Mouse (Mus musculus) liver, embryonic 13.5 days (tissue): ENCODE measurements around the gene Muc1. TPM values are rescaled to one million over a fixed set of nuclear protein-coding genes. Genes with fewer than 3 reads are reported as not detected.
"Not testable (repeated sequence)": the region's sequence is repeated elsewhere in the genome, so short reads cannot be mapped to it uniquely, and the experiment has no call there.

Experiments used
- ATAC-seq: fragments of 200-750 bp; cut with Nextera tagmentation; 2 replicates; pipeline ENCODE4 v1.8.0; 2017; ENCODE audit warnings: low read depth, mild to moderate bottlenecking, moderate number of reproducible peaks, moderate library complexity
- DNase-seq: peaks from one replicate; pipeline ENCODE4 v3.0.0; 2022
- H3K27ac ChIP-seq: fragments of 300-500 bp; sonication (generic); 2 replicates; pipeline ENCODE4 v1.5.1; 2015; ENCODE audit warnings: moderate library complexity, mild to moderate bottlenecking, inconsistent platforms
- H3K27me3 ChIP-seq: fragments of 300-500 bp; sonication (generic); 2 replicates; pipeline ENCODE4 v1.6.1; 2015; ENCODE audit warnings: mild to moderate bottlenecking, inconsistent platforms
- H3K36me3 ChIP-seq: fragments of 300-500 bp; sonication (generic); 2 replicates; pipeline ENCODE4 v1.6.1; 2015; ENCODE audit warnings: mild to moderate bottlenecking, inconsistent platforms
- H3K4me1 ChIP-seq: fragments of 300-500 bp; sonication (generic); replicated peaks from 2 replicates; pipeline ENCODE4 v1.6.1; 2015; ENCODE audit warnings: inconsistent platforms
- H3K4me2 ChIP-seq: fragments of 300-500 bp; sonication (generic); 2 replicates; pipeline ENCODE4 v1.6.1; 2015; ENCODE audit warnings: inconsistent platforms, mild to moderate bottlenecking, moderate library complexity
- H3K4me3 ChIP-seq: fragments of 300-500 bp; sonication (generic); replicated peaks from 2 replicates; pipeline ENCODE4 v1.5.1; 2015; ENCODE audit warnings: mild to moderate bottlenecking, inconsistent platforms
- H3K9ac ChIP-seq: fragments of 300-500 bp; sonication (generic); 2 replicates; pipeline ENCODE4 v1.6.1; 2015; ENCODE audit warnings: mild to moderate bottlenecking, inconsistent platforms
- H3K9me3 ChIP-seq: fragments of 300-500 bp; sonication (generic); replicated peaks from 2 replicates; pipeline ENCODE4 v1.6.1; 2016; ENCODE audit warnings: inconsistent platforms
- WGBS: fragments of 180-500 bp; shearing (Covaris S2); methylation state at CpG from one replicate; pipeline ENCODE4 v1.1.7; 2015; ENCODE audit not compliant: insufficient replicate concordance; 5-methylcytosine and 5-hydroxymethylcytosine counted together
- polyA plus RNA-seq: library from polyadenylated mRNA; unstranded; fragments of >200 nt; fragmentation: Nextera tagmentation; extraction: Ambion mirVana; gene quantifications from 2 replicates; pipeline ENCODE4 v1.2.1, GENCODE M21; 2015

The Muc1 gene
- polyA plus RNA-seq, 1 experiment from 2014 or later: 0.14 TPM

- Histone ChIP-seq H3K9me3 (no peaks in the 10 kb centered on the region), H3K27me3 (peaks cover 2% of the 10 kb centered on the region), H3K36me3 (peaks cover 58% of the 10 kb centered on the region), H3K4me3 (no peak overlapping the region), H3K4me1 (peaks cover 34% of the 10 kb centered on the region), H3K4me2 (no peak overlapping the region), H3K27ac (no peak overlapping the region), H3K9ac (no peak overlapping the region)
- WGBS: 72% methylated on average over 13 of the region's 13 CpGs
- DNase-seq: no peak
- no peak for ATAC-seq
Observed at GRCm38 (mm10) chr3:89210162-89210561, 18.7 kb upstream of the Muc1 start.

DNA sequence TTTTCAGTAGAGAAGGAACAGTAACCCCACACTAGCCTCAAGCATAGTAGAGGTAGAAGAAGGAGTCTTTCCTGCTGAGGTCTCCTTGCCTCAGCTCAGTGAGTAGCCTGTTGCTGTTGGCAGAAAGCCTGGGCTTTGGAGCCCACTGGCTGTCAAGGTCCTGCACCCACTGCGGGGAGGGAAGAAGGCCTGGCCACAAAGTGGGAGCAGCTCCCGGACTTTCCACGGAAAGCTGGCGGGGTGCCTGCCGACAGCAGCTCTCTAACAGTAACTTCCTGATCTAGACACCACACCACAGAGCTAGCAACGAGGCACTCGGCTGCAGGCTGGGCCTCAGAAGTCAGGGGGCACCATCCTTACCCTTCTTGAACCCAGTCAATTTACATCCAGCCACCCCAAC is 18.1 kb upstream of the Muc1 start:
- peaks cover 8% of the 10 kb centered on the region for H3K27me3 ChIP-seq
- H3K9me3 ChIP-seq: no peaks in the 10 kb centered on the region
- ATAC-seq (no peak), DNase-seq (no peak)
- peaks cover 54% of the 10 kb centered on the region for H3K36me3 ChIP-seq
- peaks cover 40% of the 10 kb centered on the region for H3K4me1 ChIP-seq
- peak overlapping the region; percentile 26; the same call in 1 of the 2 replicates for H3K27ac ChIP-seq
- H3K4me3 ChIP-seq: no peak overlapping the region
- H3K9ac ChIP-seq: no peak overlapping the region
- no peak overlapping the region for H3K4me2 ChIP-seq
- 69% methylated on average over 7 of the region's 7 CpGs for WGBS

GRCm38 (mm10) chr3:89213803-89214530 is 14.9 kb upstream of the Muc1 start:
- Histone ChIP-seq H3K9me3 (no peaks in the 10 kb centered on the region), H3K9ac (peak overlapping the region; percentile 80), H3K27ac (peak overlapping the region; percentile 71), H3K4me3 (peak overlapping the region; percentile 83), H3K4me2 (peak overlapping the region; percentile 88), H3K4me1 (peaks cover 42% of the 10 kb centered on the region), H3K27me3 (peaks cover 15% of the 10 kb centered on the region), H3K36me3 (peaks cover 21% of the 10 kb centered on the region)
- ATAC-seq (peak; percentile 89), DNase-seq (peak; percentile 87)
- under 1% methylated on average over 65 of the region's 69 CpGs for WGBS

DNA sequence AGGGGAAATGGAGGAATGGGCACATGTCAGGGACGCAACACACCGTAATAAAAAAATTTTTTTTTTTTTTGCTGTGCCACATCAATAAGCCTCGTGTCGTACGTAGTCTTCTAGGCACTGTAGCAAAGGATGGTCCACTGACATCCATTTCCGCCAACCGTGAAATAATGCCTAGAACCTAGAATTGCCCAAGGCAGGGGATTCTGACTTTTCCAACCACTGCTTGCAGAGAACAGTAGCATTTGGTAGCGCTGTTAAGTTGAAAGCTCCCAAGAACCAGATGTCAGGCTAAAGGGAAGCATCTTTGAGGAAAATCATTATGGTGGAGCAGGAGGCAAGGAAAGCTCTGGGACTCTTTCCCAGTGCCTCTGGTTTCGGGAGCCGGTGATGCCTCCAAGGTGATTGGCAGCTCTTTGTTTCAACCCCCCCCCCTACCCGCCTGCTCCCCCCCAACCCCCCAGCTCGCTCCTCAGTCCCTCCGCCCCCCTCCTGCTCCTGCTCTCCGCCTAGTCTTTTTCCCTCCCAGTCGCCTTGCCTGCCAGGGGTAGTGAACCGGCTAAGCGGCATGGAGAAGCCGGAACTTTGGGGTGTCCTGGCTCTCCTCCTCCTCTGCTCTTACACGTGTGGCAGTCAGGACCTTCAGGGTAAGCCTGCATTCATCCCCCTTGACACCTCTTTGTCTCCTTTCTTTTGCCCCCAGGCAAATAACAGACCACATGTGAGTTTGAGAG is 14.0 kb upstream of the Muc1 start, which contains the start of gene Thbs3:
TSS of gene Thbs3 (plus strand) at position 500 of the 731 bp plus-strand sequence.
- Histone ChIP-seq H3K4me2 (peak within 1 kb of the TSS; percentile 88), H3K4me3 (peak within 1 kb of the TSS; percentile 83), H3K9me3 (no peaks in the 10 kb centered on the region), H3K9ac (peak within 1 kb of the TSS; percentile 80), H3K4me1 (peaks cover 42% of the 10 kb centered on the region), H3K36me3 (peaks cover 13% of the 10 kb centered on the region), H3K27ac (peak within 1 kb of the TSS; percentile 71), H3K27me3 (peaks cover 23% of the 10 kb centered on the region)
- ATAC-seq (no peak), DNase-seq (no peak)
- WGBS: 2% methylated on average over 18 of the region's 19 CpGs

DNA sequence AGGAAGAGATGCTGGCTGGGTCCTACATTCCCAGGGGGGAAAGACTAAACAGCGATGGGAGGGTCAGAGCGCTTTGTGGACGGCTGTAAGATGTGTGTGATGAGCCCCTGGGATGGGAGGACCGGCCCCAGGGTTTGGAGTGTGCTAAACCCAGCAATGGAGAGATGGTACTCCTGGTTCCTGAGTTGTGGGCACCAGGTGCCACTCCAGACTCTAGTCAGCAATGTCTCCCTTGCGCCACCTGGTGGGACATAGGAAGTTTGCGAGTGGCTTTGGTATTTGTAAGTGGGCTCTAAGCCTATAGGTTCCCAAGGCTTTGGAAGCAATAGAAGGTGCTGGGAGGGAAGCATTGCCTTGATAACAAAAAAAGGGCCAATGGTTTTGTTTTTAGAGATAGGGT is 13.0 kb upstream of the Muc1 start:
- ATAC-seq: peak; percentile 24
- no peaks in the 10 kb centered on the region for H3K9me3 ChIP-seq
- H3K27ac ChIP-seq: no peak overlapping the region
- H3K4me3 ChIP-seq: peak overlapping the region; percentile 83
- DNase-seq: peak; percentile 68
- H3K9ac ChIP-seq: no peak overlapping the region
- peaks cover 39% of the 10 kb centered on the region for H3K4me1 ChIP-seq
- H3K4me2 ChIP-seq: peak overlapping the region; percentile 88
- H3K27me3 ChIP-seq: peaks cover 28% of the 10 kb centered on the region
- peaks cover 2% of the 10 kb centered on the region; the same call in 1 of the 2 replicates for H3K36me3 ChIP-seq
- 1% methylated on average over 6 of the region's 6 CpGs for WGBS

DNA sequence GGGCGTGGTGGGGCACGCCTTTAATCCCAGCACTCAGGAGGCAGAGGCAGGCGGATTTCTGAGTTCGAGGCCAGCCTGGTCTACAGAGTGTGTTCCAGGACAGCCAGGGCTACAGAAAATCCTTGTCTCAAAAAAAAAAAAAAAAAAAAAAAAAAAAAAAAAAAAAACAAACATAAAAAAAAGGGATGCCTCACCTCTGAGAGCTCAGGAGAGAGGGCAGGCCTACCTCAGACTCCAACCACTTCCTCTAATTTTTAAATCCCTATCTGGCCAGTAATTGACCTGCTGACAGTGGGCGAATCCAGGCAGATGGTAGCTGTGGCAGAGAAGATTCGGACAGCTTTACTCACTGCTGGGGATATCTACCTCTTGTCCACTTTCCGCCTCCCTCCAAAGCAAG is 12.4 kb upstream of the Muc1 start:
- H3K4me2 ChIP-seq, DNase-seq, ATAC-seq, H3K36me3 ChIP-seq, H3K27ac ChIP-seq, H3K9ac ChIP-seq, H3K9me3 ChIP-seq, H3K4me3 ChIP-seq: not testable (repeated sequence)
- H3K27me3 ChIP-seq: peaks cover 33% of the 10 kb centered on the region
- WGBS: 58% methylated on average over 7 of the region's 7 CpGs
- peaks cover 39% of the 10 kb centered on the region for H3K4me1 ChIP-seq

DNA sequence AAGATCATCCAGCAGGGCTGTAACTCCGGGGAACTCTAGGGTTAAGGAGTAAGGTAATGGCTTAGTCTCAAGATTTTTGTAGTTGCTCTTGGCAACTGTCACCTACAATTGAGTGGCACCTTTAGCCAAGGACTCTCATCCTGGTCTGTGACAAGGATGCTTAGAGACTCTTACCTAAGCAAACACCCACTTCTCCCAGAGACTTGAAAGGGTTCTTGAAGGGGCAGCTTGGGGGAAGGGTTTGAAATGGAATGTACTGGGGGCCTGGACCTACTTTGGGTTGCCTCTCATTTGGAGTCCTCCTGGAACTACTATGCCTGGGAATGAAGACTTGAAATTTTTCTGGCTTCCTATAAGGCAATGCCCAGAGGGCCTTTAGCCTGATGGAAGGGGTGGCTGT is 10.6 kb upstream of the Muc1 start:
- Histone ChIP-seq H3K4me3 (no peak overlapping the region), H3K4me1 (peaks cover 20% of the 10 kb centered on the region), H3K36me3 (no peaks in the 10 kb centered on the region), H3K27me3 (peaks cover 41% of the 10 kb centered on the region), H3K9ac (no peak overlapping the region), H3K4me2 (no peak overlapping the region), H3K27ac (no peak overlapping the region), H3K9me3 (no peaks in the 10 kb centered on the region)
- ATAC-seq (no peak), DNase-seq (no peak)
- WGBS: 67% methylated on average over 1 of the region's 1 CpGs

DNA sequence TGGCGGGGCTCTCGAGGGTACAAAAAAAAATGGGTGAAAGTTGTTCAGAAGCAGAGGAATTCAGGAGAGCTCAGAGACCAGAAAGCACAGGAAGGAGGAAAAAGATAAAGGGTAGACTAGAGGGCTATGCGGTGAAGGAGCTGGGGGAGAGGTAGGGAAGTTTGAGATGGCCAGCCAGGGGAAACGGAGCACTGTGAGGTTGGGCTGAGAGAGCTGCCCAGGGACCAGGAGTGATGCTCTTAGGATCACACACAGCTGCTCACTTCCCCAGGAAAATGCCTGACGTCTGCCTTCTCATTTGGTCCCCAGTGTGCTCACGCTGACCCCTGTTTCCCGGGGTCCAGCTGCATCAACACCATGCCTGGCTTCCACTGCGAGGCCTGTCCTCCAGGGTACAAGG is 9.3 kb upstream of the Muc1 start:
- peaks cover 53% of the 10 kb centered on the region for H3K27me3 ChIP-seq
- no peak overlapping the region for H3K4me2 ChIP-seq
- no peak overlapping the region for H3K27ac ChIP-seq
- ATAC-seq (no peak), DNase-seq (no peak)
- no peak overlapping the region for H3K9ac ChIP-seq
- no peaks in the 10 kb centered on the region for H3K36me3 ChIP-seq
- H3K9me3 ChIP-seq: no peaks in the 10 kb centered on the region
- H3K4me1 ChIP-seq: peaks cover 14% of the 10 kb centered on the region
- 29% methylated on average over 8 of the region's 8 CpGs for whole genome bisulfite sequencing
- H3K4me3 ChIP-seq: no peak overlapping the region

DNA sequence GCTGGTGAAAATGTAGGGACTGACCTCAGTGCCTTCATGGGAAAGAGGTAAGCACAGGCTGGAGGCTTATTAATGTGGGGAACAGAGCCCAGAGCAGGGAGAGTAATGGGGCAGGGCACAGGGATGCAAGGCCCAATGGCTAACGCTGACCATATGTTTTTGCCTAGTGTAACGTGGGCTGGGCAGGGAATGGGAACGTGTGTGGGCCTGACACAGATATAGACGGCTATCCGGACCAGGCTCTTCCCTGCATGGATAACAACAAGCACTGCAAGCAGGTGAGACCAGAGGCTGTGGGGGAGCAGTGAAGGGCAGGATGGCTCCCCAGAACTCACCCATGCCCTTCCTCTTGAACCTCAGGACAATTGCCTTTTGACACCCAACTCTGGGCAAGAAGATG is 7.7 kb upstream of the Muc1 start:
- WGBS: 69% methylated on average over 5 of the region's 5 CpGs
- DNase-seq: no peak
- Histone ChIP-seq H3K36me3 (no peaks in the 10 kb centered on the region), H3K27ac (no peak overlapping the region), H3K27me3 (peaks cover 61% of the 10 kb centered on the region), H3K4me2 (no peak overlapping the region), H3K4me3 (no peak overlapping the region), H3K9ac (no peak overlapping the region), H3K9me3 (no peaks in the 10 kb centered on the region), H3K4me1 (no peaks in the 10 kb centered on the region)
- ATAC-seq: no peak

GRCm38 (mm10) chr3:89224796-89225195 is 4.1 kb upstream of the Muc1 start:
- Histone ChIP-seq H3K4me2 (no peak overlapping the region), H3K27me3 (peaks cover 81% of the 10 kb centered on the region), H3K27ac (no peak overlapping the region), H3K36me3 (no peaks in the 10 kb centered on the region), H3K9me3 (no peaks in the 10 kb centered on the region), H3K4me3 (no peak overlapping the region), H3K9ac (no peak overlapping the region), H3K4me1 (peaks cover 27% of the 10 kb centered on the region)
- WGBS: 65% methylated on average over 11 of the region's 11 CpGs
- DNase-seq: no peak
- no peak for ATAC-seq

DNA sequence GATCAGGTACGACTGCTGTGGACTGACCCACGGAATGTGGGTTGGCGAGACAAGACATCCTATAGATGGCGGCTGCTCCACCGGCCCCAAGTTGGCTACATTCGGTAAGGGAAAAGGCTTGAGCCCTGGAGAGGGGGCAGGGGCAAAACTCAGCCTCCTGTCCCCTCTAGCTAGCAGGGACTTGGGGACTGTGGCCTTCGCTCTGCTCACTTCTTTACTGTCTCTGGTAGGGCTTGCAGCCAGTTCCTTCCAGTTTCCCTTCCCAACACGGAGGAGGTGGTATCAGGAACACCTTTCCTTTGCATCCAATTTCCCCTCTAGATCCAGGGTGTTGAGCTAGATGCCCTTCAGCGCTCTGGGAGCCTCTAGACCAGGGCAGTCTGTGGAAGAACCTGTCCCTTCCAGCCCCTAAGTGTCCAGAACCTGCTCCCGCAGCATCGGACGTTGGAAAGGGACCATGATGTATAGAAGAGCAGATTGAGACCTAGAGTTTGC is 3.5 kb upstream of the Muc1 start:
- H3K4me3 ChIP-seq: no peak overlapping the region
- no peak overlapping the region for H3K4me2 ChIP-seq
- 56% methylated on average over 12 of the region's 12 CpGs for WGBS
- no peak overlapping the region for H3K9ac ChIP-seq
- H3K27ac ChIP-seq: no peak overlapping the region
- no peaks in the 10 kb centered on the region for H3K36me3 ChIP-seq
- no peak for DNase-seq
- no peaks in the 10 kb centered on the region for H3K9me3 ChIP-seq
- H3K4me1 ChIP-seq: peaks cover 27% of the 10 kb centered on the region
- H3K27me3 ChIP-seq: peaks cover 82% of the 10 kb centered on the region
- no peak for ATAC-seq
